Mouse (Mus musculus) spleen, postnatal 14 days (tissue): ENCODE measurements around the gene Togaram2.

ENCODE experiments used
- DNase-seq, 2 experiments: peaks; one replicate each; pipeline ENCODE4 v3.0.0; 2021 to 2022; ENCODE audit warnings: low spot score in 2 of 2

Gene Togaram2

DNA sequence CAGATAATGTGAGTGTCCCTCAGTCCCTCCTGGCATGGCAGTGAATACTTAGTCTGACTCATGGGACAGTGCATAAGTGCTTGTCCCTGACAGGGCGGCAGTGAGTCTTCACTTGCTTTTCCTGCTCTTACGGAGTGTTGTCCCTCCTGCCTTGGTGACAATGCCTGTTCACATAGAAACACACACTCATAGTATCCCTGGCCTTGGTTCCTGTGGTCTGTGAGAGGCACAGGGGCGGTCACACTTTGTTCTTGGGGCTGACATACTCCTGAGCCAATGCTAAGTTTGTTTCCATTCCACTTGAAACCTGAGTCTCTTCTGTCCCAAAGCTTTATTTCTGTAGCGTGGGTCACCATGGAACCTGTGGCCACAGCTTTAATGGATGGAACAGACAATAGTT is 9.3 kb downstream of the Togaram2 start:
- DNase-seq: no peak

GRCm38 (mm10) chr17:71683281-71683680 is 10.2 kb downstream of the Togaram2 start:
- DNase-seq: no peak

- DNase-seq: peak in 1 of 2 experiments; percentile 12
Measured at GRCm38 (mm10) chr17:71684103-71684608, 11.1 kb downstream of the Togaram2 start.

- DNase-seq: no peak
Measured at GRCm38 (mm10) chr17:71687436-71687835, 14.4 kb downstream of the Togaram2 start.

GRCm38 (mm10) chr17:71689903-71690302 is 16.8 kb downstream of the Togaram2 start:
- no peak for DNase-seq

- no peak for DNase-seq
Measured at GRCm38 (mm10) chr17:71691361-71691875, 18.4 kb downstream of the Togaram2 start.

- DNase-seq: no peak
Measured at GRCm38 (mm10) chr17:71693313-71693712, 20.3 kb downstream of the Togaram2 start.

DNA sequence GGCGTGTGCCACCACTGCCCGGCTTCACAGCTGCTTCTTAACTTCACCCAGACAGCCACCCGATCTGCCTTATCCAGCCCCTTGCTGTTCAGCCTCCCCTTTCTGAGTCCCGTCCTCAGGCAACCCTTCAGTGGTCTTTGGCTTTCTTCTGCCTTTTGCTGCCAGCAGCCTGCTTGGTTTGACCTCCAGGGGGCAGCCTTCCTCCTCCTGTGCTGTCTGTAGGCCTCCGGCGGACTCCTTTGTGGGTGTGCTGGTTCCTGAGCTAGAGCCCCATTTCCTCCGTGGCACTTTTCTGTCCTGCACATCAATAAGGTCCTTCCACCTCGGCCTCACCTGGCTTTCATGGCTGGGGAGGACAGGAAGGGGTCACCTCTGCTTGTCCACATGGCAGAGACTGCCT is 20.7 kb downstream of the Togaram2 start:
- DNase-seq: no peak

- DNase-seq: no peak
Measured at GRCm38 (mm10) chr17:71695151-71695550, 22.1 kb downstream of the Togaram2 start.

DNA sequence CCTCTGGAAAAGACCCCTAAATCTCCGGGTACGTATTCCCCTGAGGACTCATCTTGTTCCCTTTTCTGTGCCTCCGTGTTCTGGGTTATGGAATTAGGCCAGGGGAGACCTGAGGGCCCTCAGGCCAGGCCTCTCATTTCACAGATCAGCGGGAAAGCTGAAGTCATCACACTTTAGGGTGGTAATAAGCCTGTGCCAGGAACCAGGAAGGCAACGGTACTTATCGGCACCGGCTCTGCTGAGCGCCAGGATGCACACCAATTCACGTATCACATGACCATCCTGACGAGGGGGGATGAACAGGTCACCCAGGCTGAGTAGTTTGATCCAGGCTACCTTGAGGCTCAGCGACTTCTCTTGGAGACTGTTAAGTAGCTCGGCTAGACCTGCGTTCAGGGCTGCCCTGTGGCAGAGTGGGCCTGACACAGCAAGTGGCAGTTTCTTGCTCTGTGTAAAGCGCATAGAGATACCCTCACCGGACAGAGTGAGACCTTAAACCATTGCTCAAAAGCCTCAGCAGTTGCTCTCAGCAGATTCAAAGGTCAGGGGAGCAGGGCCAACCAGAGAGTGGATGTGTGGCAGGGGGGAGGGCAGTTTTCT is 22.8 kb downstream of the Togaram2 start:
- no peak for DNase-seq

- no peak for DNase-seq
Measured at GRCm38 (mm10) chr17:71696396-71696795, 23.3 kb downstream of the Togaram2 start.

GRCm38 (mm10) chr17:71697896-71698618 is 25.0 kb downstream of the Togaram2 start:
- no peak for DNase-seq

- DNase-seq: no peak
Measured at GRCm38 (mm10) chr17:71698619-71698956, 25.5 kb downstream of the Togaram2 start.

GRCm38 (mm10) chr17:71705113-71705512 is 32.1 kb downstream of the Togaram2 start:
- no peak for DNase-seq

GRCm38 (mm10) chr17:71705550-71706480 is 32.8 kb downstream of the Togaram2 start:
- DNase-seq: no peak

DNA sequence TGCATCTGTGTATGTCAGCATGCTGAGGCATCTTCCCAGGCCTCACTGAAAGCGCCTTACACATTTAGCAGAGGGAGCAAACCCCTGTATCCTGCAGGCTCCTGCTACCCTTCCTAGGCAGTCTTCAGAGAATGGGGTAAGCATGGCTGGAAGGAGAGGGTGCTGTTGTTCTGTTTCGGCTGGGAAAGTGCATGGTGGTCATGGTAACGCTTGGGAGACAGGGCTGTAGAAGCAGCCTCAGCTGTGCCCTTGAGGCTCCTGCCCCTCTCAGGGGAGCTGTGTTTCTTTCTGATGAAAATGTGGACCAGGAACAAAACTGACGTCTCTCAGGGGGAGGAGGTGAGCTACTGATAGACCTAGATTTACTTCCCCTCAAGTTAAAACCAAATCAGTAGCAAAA is 34.7 kb downstream of the Togaram2 start:
- DNase-seq: no peak

DNA sequence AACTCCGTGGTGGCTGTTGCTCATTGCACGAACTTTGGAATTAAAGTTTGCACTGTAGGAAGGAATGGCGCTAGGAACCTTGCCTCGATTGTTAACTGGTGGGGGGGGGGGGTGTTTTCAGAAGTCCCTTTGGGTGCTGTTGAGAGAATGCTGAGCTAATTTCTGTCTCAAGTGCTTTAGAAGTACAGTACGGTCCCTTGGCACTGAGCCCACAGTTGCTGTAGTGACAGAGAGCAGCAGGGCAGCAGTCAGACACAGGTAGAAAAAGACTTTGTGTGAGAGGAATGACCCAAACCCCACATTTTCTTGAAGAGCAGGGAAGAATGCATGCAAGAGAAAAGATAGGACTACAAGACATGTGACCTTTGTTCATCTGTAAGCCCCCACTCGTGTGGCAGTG is 39.2 kb downstream of the Togaram2 start:
- no peak for DNase-seq

- DNase-seq: no peak
Measured at GRCm38 (mm10) chr17:71715034-71715433, 42.0 kb downstream of the Togaram2 start.

DNA sequence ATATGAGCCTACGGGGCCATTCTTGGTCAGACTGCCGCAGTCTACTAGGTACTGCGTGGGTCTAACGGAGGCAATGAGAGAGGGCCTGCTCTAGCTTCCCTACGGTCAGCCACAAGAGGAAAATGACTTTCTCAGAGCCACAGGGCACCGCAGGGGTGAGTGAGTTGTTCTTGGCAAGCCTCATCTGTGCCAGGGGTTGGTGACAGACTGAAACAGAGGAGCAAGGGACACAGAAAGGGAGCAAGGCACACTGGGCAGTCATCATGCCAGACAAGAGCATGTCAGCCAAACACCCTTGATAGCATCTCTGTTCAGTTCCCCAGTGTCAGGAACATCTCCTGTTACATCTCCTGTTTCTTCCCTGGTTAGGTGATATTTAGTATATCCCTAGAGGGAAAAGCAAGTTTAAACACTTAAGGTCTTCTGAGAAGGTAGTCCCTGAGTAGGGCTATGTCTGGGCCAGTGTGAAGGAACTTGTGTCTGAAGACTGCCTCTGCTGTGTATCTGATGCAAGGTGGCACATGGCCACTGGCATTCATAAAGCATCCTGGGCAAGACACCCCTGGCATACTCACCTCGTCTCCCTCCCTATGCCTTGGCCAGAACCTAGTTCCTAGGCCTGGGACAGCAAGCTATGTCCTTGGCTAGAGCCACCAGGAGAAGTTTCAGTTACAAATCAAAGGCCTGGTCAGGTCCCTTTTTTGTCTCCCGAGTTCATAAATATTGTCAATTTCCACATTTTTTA is 45.0 kb downstream of the Togaram2 start:
- DNase-seq: no peak

- DNase-seq: no peak
Measured at GRCm38 (mm10) chr17:71720434-71720833, 47.4 kb downstream of the Togaram2 start.

GRCm38 (mm10) chr17:71721019-71721418 is 48.0 kb downstream of the Togaram2 start:
- DNase-seq: no peak
